Mouse (Mus musculus) adrenal gland, postnatal 25 days (tissue): ENCODE measurements around the gene Emp3. TPM values are rescaled to one million over a fixed set of nuclear protein-coding genes. Genes with fewer than 3 reads are reported as not detected.
"Not testable (repeated sequence)": the region's sequence is repeated elsewhere in the genome, so short reads cannot be mapped to it uniquely, and the experiment has no call there.

Experiments
- DNase-seq: peaks from one replicate; pipeline ENCODE4 v3.0.0; 2021; ENCODE audit warnings: mixed read lengths
- total RNA-seq: library from RNA; stranded (reverse); gene quantifications from 2 replicates; pipeline ENCODE4 v1.2.3, GENCODE M21; 2021

The Emp3 gene
- total RNA-seq, 1 experiment from 2014 or later, result 231 TPM

- peak; percentile 82 for DNase-seq
These were observed 4.9 kb downstream of the Emp3 start for GRCm38 (mm10) chr7:45916056-45917003.

- DNase-seq, result no peak
These were observed 6.2 kb downstream of the Emp3 start for GRCm38 (mm10) chr7:45915011-45915410.

- DNase-seq, result no peak
These were observed 7.1 kb downstream of the Emp3 start for GRCm38 (mm10) chr7:45914067-45914466.

DNA sequence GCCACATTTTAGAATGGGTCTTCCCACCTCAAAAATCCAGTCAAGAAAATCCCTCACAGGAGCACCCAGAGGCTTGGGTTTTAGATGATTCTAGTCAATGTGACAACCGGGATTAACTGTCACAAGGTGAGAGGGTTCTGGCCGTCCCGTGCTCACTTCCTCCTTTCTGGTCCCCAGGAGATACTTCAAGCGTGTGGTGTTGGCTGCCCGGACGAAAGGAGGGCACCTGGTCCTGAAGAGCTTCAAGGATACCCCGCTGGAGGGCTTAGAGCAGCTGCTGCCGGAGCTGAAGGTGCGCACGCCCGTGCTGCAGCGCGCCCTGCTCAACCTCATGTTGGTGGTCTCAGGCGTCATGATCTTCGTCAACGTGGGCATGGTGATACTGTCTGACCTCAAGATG, 12.1 kb downstream of the Emp3 start:
- DNase-seq, result no peak

DNA sequence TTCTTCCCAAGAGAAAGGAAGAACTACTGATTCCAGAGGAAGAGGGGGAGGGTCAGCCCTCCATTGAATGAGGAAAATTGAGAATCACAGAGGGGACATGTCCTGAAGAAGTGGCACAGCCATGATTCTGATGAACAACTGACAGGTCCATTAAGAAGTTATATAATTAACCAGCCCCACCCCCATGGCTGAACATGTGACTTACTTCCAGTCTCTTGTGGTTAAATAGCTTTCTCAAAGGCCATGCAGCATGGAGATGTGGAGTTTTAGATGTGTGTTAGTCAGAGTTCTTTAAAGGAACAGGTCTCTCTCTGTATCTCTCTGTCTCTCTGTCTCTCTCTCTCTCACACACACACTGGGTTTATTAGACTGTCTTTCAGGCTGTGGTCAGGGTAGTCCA, 12.8 kb downstream of the Emp3 start:
- no peak for DNase-seq

DNA sequence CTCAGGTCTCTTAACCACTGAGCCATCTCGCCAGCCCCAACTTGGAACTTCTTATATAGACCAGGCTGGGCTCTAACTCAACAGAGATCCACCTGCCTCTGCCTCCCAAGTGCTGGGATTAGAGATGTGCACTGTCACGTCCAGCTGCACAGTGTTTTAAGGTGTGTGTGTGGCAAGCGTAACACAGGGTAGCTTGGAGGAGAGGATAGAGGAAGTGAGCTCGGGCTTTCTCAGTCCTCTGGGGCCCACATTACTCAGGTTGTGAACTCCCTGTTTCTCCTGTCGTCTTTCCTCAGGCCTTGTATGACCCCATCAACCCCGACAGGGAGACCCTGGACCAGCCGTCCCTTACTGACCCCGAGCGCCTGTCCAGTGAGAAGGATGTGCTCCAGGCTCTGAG, 14.6 kb downstream of the Emp3 start:
- DNase-seq, result no peak

DNA sequence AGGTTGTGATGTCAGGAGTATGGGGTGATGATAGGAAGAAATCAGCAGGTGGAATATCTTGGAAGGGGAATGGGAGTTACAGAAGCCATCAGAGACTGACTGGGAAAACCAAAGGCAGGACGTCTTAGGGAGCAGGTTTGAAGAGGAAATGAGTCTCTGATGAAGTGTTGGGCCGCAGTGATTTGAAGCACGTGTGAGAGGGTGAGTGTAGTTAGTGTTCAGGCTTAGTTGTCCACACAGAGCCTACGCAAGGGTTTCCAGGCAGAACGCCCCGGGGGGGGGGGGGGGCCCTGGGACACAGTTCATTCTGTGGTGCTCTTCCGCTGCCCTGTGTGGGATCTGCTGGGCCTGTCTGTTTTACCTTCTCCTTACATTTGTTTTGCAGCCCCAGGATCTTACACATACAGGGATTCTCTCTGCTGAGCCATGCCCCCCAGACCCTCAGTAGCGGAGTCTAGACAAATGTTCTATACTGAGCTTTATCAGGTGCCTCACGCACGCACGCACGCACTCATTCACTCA, 18.7 kb downstream of the Emp3 start:
- DNase-seq, result no peak

DNA sequence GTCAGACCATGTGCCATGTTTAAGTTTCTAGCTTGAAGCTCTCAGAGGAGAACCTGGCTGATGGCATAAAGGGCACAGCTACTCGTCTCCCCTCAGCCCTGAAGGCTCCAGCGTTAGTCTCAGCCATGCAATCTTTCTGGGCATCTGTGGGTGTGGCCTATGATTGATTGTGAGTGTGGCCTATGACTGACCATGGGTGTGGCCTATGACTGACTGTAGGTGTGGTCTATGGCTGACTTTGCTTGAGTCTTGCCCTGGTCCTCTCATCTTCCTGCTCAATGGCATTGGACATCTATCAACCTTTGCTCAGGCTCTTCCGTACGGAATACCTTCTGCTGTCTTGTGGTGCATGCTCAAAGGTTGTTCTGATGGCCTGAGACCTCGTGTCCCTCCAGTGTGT, 19.6 kb downstream of the Emp3 start:
- DNase-seq, result no peak

GRCm38 (mm10) chr7:45898125-45898524, 23.1 kb downstream of the Emp3 start:
- DNase-seq, result not testable (repeated sequence)

- peak; percentile 52 for DNase-seq
These were observed 23.9 kb downstream of the Emp3 start for GRCm38 (mm10) chr7:45897258-45897757.

GRCm38 (mm10) chr7:45896517-45897257, 24.5 kb downstream of the Emp3 start, which contains the start of the genes Syngr4 and Tmem143:
Gene Syngr4 (minus strand): TSS chr7:45896714.
Gene Tmem143 (plus strand): TSS chr7:45896941.
- DNase-seq, result peak; percentile 94

GRCm38 (mm10) chr7:45895931-45896516, 25.2 kb downstream of the Emp3 start:
- DNase-seq, result no peak

DNA sequence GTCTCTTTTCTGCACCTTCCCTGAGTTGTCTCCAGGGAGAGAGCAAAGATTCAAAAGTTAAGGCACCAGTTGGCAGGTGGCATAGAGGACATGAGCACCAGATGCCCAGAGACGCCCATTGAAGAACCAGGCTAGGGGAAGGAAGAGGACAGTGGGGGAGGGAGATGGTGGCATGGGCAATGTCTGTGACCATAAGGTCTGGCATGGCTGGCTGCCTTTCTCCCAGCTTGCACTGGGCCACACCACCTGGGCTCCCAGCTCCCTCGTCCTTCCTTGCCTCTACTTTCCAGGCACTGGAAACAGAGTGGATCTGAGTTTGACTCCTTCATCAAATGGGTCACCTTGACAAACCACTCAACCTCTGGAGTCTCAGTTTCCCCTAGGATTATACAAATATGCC, 28.6 kb downstream of the Emp3 start:
- no peak for DNase-seq

DNA sequence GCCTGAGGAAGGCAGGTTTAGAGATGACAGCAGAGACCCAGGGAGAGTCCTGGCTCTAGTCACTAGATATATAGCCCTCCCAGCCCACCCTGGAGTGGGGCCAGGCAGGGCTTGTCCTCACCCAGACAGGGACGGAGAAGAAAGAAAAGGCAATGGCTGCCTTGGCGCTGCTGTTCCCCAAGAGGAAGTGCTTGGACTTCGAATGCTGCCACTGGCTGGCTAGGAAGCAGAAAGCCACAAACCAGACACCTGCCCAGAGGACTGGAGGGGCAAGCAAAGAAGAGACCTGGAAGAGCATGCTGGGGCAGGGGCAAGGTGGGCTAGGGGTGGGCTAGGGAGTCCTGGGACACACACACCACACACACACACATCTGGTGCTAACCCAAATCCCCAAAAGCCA, 34.0 kb downstream of the Emp3 start:
- no peak for DNase-seq

- DNase-seq, result no peak
These were observed 40.2 kb downstream of the Emp3 start for GRCm38 (mm10) chr7:45881011-45881410.

DNA sequence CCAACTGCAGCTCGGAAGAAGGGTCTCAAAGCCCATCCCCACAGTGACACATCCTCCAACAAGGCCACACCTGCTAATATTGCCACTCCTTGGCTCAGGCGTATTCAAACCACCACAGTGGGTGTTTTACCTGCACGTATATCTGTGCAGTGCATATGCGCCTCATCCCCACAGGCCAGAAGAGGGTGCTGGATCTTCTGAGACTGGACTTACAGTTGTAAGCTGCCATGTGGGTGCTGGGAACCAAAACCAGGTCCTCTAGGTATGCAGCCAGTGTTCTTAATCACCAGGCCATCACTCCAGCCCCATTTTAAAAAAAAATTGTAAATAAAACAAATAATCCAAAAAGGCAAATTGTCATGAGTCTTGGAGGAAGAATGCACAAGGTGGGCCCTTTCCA, 40.7 kb downstream of the Emp3 start:
- DNase-seq, result no peak

GRCm38 (mm10) chr7:45878278-45878677, 42.9 kb downstream of the Emp3 start, which contains the start of gene Grin2d:
Gene Grin2d (minus strand): TSS chr7:45878378.
- DNase-seq, result not testable (repeated sequence)

DNA sequence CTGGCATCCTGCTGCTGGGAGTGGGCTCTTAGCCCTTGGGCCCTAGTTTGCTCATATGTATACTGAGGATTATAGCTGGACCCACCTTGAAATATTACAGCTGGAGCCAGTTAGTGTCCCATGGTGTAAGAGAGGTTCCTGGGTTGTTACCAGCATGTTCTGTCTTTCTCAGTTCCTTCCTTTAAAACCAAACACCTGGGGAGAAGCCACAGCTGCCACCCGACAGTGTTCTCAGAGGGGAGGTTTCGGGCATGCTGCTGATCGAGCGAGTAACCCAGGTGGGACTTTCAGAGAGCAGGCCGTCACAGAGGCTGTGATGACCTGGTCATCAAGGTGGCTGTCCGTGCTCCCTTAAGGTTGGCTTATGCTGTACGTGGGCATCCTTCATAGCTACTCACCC, 44.3 kb downstream of the Emp3 start:
- DNase-seq, result no peak

- peak; percentile 66 for DNase-seq
These were observed 47.9 kb downstream of the Emp3 start for GRCm38 (mm10) chr7:45873061-45873947.

- DNase-seq, result peak; percentile 90
These were observed 48.6 kb downstream of the Emp3 start, which contains the start of gene Kdelr1 for GRCm38 (mm10) chr7:45872624-45873023. Gene Kdelr1 (plus strand): TSS chr7:45872772.
